Mouse (Mus musculus) liver, adult 2 months (tissue): ENCODE results near the gene Bdh2.

Experiments
- CTCF ChIP-seq: fragments of 200-500 bp; IDR thresholded peaks from 2 replicates; pipeline ENCODE4 v1.5.1; 2011; ENCODE audit warnings: low read depth, low read length, control low read depth
- POLR2A ChIP-seq: fragments of 200-500 bp; IDR thresholded peaks from 2 replicates; pipeline ENCODE4 v1.6.1; 2011; ENCODE audit warnings: low read length, control low read depth; ENCODE audit not compliant: insufficient read depth; ENCODE audit errors: extremely low read depth

GRCm38 (mm10) chr3:135251825-135252224 is 29.2 kb upstream of the Bdh2 start:
- TF ChIP-seq CTCF (no peak), POLR2A (no peak)
